Comparison of ENCODE assay signal across 13 mouse cellular contexts in genomic region chr10:40131690-40132418, GRCm38 (mm10). TPM values are rescaled to one million over a fixed set of nuclear protein-coding genes. Genes with fewer than 3 reads are reported as not detected.
DNase-seq lines count a peak whose midpoint lies in the region; ATAC-seq lines count a peak whose summit lies in the region.
"Had no signal": no experiment of that assay in that cellular context is flagged by ENCODE, and none has a peak within 500 bp of the region (broad histone marks: within the 10 kb centered on the region; RNA-seq: fewer than 3 reads in every experiment).

No protein-coding gene starts in this region.

- H3K9me3 ChIP-seq in heart, embryonic 13.5 days, result no peaks in the 10 kb centered on the region
- H3K9me3 ChIP-seq in intestine, embryonic 15.5 days, result no peaks in the 10 kb centered on the region
- H3K9me3 ChIP-seq: limb, embryonic 13.5 days had no signal

- WGBS in heart, embryonic 13.5 days, result 53% methylated on average over 9 of the region's 9 CpGs
- WGBS in intestine, embryonic 15.5 days, result 80% methylated on average over 9 of the region's 9 CpGs

- intact Hi-C loops in left cerebral cortex, postnatal 25 days (cut with DNase I), result no loop called here

- no peak for DNase-seq in heart, adult 18-20 months
- peak; percentile 99 for DNase-seq in MEL-GATA-1-ER (ENCODE audit: extremely low read depth, low read depth)
- DNase-seq in gastrocnemius, postnatal 4 days (ENCODE audit: low spot score in 2 of 2), result no peak
- no peak for DNase-seq in kidney, adult 11 months
- no peak for DNase-seq in left cerebral cortex, postnatal 25 days (ENCODE audit: low spot score in 2 of 2)
- DNase-seq: heart, postnatal 10 days; kidney, adult 18-20 months; thymus, postnatal 25 days had no signal

- H3K4me3 ChIP-seq in heart, embryonic 13.5 days, result no peak overlapping the region
- no peak overlapping the region for H3K4me3 ChIP-seq in intestine, embryonic 15.5 days (replicated peaks)
- H3K4me3 ChIP-seq: limb, embryonic 13.5 days; myocyte had no signal

- ATAC-seq in heart, embryonic 13.5 days (ENCODE audit: extremely low read depth, insufficient number of reproducible peaks, low FRiP score, low TSS enrichment), result peak; percentile 74; the same call in 1 of the 2 replicates
- ATAC-seq in intestine, embryonic 15.5 days, result peak; percentile 79; the same call in 1 of the 2 replicates
- ATAC-seq in megakaryocyte-erythroid progenitor cell, adult 5-6 weeks (replicated peaks; ENCODE audit: low FRiP score, low TSS enrichment, poor library complexity, severe bottlenecking), result peak; percentile 96

- peak overlapping the region; percentile 65; the same call in 1 of the 2 replicates for H3K27ac ChIP-seq in heart, embryonic 13.5 days (replicated peaks)
- H3K27ac ChIP-seq in intestine, embryonic 15.5 days, result no peak overlapping the region
- H3K27ac ChIP-seq: limb, embryonic 13.5 days had no signal

- H3K4me1 ChIP-seq in heart, embryonic 13.5 days, result peaks cover 60% of the 10 kb centered on the region
- no peaks in the 10 kb centered on the region for H3K4me1 ChIP-seq in intestine, embryonic 15.5 days (replicated peaks)

- peak overlapping the region; percentile 42 for H3K4me2 ChIP-seq in heart, embryonic 13.5 days
- no peak overlapping the region for H3K4me2 ChIP-seq in intestine, embryonic 15.5 days (replicated peaks)
- H3K4me2 ChIP-seq: limb, embryonic 13.5 days had no signal

- no peaks in the 10 kb centered on the region for H3K36me3 ChIP-seq in heart, embryonic 13.5 days
- no peaks in the 10 kb centered on the region for H3K36me3 ChIP-seq in intestine, embryonic 15.5 days
- H3K36me3 ChIP-seq: limb, embryonic 13.5 days had no signal

- H3K9ac ChIP-seq in heart, embryonic 13.5 days, result no peak overlapping the region
- no peak overlapping the region for H3K9ac ChIP-seq in intestine, embryonic 15.5 days
- H3K9ac ChIP-seq: limb, embryonic 13.5 days had no signal

- H3K27me3 ChIP-seq in heart, embryonic 13.5 days (replicated peaks), result no peaks in the 10 kb centered on the region
- H3K27me3 ChIP-seq in intestine, embryonic 15.5 days (replicated peaks), result no peaks in the 10 kb centered on the region
- H3K27me3 ChIP-seq: limb, embryonic 13.5 days had no signal

RNA-seq across cellular contexts. Expression of gene Slc16a10, which starts 10.2 kb away (rescaled TPM):
- 14.9 and 19.6 TPM in 2 replicates for polyA plus RNA-seq in heart, embryonic 13.5 days (2015; fragmentation: Nextera tagmentation; extraction: Ambion mirVana)
- 10 to 100 TPM; 18.8 to 21.7 TPM for total RNA-seq in heart, adult 18-20 months (2021)
- polyA plus RNA-seq in intestine, embryonic 15.5 days (2015; fragmentation: Nextera tagmentation; extraction: Ambion mirVana), result 36.1 and 37.4 TPM in 2 replicates
- 44.2 and 51.6 TPM in 2 replicates for total RNA-seq in megakaryocyte-erythroid progenitor cell, adult 5-6 weeks (2014; fragmentation: Nextera tagmentation)
- 27.1 and 35.5 TPM in 2 replicates for total RNA-seq in megakaryocyte-erythroid progenitor cell, adult 5-6 weeks (2017)
- 10 to 100 TPM; 19.4 to 20.4 TPM for total RNA-seq in gastrocnemius, postnatal 4 days (2021)
- 1 to 10 TPM; 2.5 to 3.4 TPM for total RNA-seq in left cerebral cortex, postnatal 25 days (2021)

Comparison
In these comparisons a context has a peak if more than half of its experiments do, and no peak if none do; other contexts are left out.
1. RNA of gene Slc16a10, which starts 10.2 kb away (total RNA-seq): 27.1 to 51.6 TPM in megakaryocyte-erythroid progenitor cell, adult 5-6 weeks, 18.8 to 21.7 TPM in heart, adult 18-20 months and 19.4 to 20.4 TPM in gastrocnemius, postnatal 4 days; 2.5 to 3.4 TPM in left cerebral cortex, postnatal 25 days; every median in the first group is over 4 times any median in the second.
2. Peak in every context shown above with its lines, with median percentiles within 50 percentile points of each other: ATAC-seq.